9 mouse cellular contexts compared by ENCODE assay signal in the genomic region with DNA sequence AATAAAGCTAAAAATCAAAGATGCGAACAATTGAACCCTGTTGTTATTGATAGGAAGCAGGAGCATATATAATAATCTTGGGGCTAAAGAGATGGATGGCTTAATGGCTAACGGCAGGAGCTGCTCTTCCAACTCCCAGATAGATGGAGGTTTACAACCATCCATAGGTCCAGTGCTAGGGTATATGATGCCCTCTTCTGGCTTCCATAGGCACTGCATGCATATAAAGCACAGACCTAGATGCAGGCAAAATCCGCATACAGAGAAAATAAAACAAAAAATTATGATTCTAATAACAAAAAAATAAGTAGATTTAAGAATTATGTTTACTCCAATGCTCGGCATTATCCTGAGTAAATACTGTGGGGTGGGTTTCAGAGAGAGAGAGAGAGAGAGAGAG. TPM values are rescaled to one million over a fixed set of nuclear protein-coding genes. Genes with fewer than 3 reads are reported as not detected.
A peak's percentile ranks its signal among the peaks of the same experiment; 100 is the strongest.
DNase-seq lines count a peak whose midpoint lies in the region; ATAC-seq and TF ChIP-seq lines count a peak whose summit lies in the region.
"Had no signal": no experiment of that assay in that cellular context is flagged by ENCODE, and none has a peak within 500 bp of the region (broad histone marks: within the 10 kb centered on the region; RNA-seq: fewer than 3 reads in every experiment).

No protein-coding gene starts in this region.

- 0 out of 2 replicates have a peak, but pooled peaks have one; percentile 65 for ATAC-seq in midbrain, embryonic 15.5 days (replicated peaks)
- peak; percentile 66 to 77; a peak in 3 of 4 replicates for ATAC-seq in hematopoietic stem cell, adult 5-6 weeks (replicated peaks in 1 of 2; ENCODE audit: insufficient read depth in 1 of 2, low FRiP score in 2 of 2, low TSS enrichment in 1 of 2, low read depth in 1 of 2, poor library complexity in 2 of 2, severe bottlenecking in 2 of 2)
- no peak for ATAC-seq in stomach, postnatal 0 days (ENCODE audit: low FRiP score, low TSS enrichment)
- no peak for ATAC-seq in heart, embryonic 12.5 days (ENCODE audit: insufficient number of reproducible peaks, low FRiP score)

- H3K9ac ChIP-seq in heart, adult 2 months (ENCODE audit: low read depth, low read length), result no peak overlapping the region
- no peak overlapping the region for H3K9ac ChIP-seq in midbrain, embryonic 15.5 days
- H3K9ac ChIP-seq in stomach, postnatal 0 days (ENCODE audit: low read length), result no peak overlapping the region
- no peak overlapping the region for H3K9ac ChIP-seq in heart, embryonic 12.5 days
- H3K9ac ChIP-seq: hindbrain, embryonic 15.5 days had no signal

- no peak for TF ChIP-seq POLR2A in heart, adult 2 months (IDR thresholded peaks at IDR 0.05; ENCODE audit: insufficient read depth, low read depth, low read length)
- TF ChIP-seq POLR2A in brain, embryonic 14.5 days (IDR thresholded peaks at IDR 0.05; ENCODE audit: borderline replicate concordance, extremely low read depth, insufficient read depth, insufficient read length, poor library complexity, severe bottlenecking), result no peak

- H3K4me2 ChIP-seq in midbrain, embryonic 15.5 days, result no peak overlapping the region
- no peak overlapping the region for H3K4me2 ChIP-seq in stomach, postnatal 0 days (replicated peaks; ENCODE audit: low read depth)
- no peak overlapping the region for H3K4me2 ChIP-seq in heart, embryonic 12.5 days
- H3K4me2 ChIP-seq: hindbrain, embryonic 15.5 days had no signal

- intact Hi-C loops in heart, adult 2 months (cut with DNase I), result loop anchor here (2.0 to 5.0 kb wide), 2 partner anchors 89 to 284 kb away; no protein-coding TSS in a partner anchor

- H3K79me2 ChIP-seq in heart, adult 2 months (replicated peaks; ENCODE audit: control insufficient read depth, insufficient read depth, low read length), result no peaks in the 10 kb centered on the region

- no peak overlapping the region for H3K4me3 ChIP-seq in heart, adult 2 months
- no peak overlapping the region for H3K4me3 ChIP-seq in midbrain, embryonic 15.5 days
- no peak overlapping the region for H3K4me3 ChIP-seq in midbrain, embryonic 10.5 days
- H3K4me3 ChIP-seq in stomach, postnatal 0 days (ENCODE audit: low read depth, low read length), result no peak overlapping the region
- no peak overlapping the region for H3K4me3 ChIP-seq in heart, embryonic 12.5 days
- H3K4me3 ChIP-seq: hindbrain, embryonic 15.5 days had no signal

- WGBS in heart, adult 2 months, result 80% methylated on average over 4 of the region's 4 CpGs
- 80% methylated on average over 4 of the region's 4 CpGs for WGBS in midbrain, embryonic 15.5 days
- 84% methylated on average over 4 of the region's 4 CpGs for WGBS in midbrain, embryonic 10.5 days
- WGBS in stomach, postnatal 0 days, result 77% methylated on average over 4 of the region's 4 CpGs
- WGBS in heart, embryonic 12.5 days, result 77% methylated on average over 4 of the region's 4 CpGs

- peak; percentile 70 for TF ChIP-seq CTCF in heart, adult 2 months (IDR thresholded peaks at IDR 0.05)
- TF ChIP-seq CTCF in brain, embryonic 14.5 days (IDR thresholded peaks at IDR 0.05; ENCODE audit: borderline replicate concordance, extremely low read depth, insufficient read depth, insufficient read length), result peak; percentile 55; the same call in 1 of the 2 replicates
- peak; percentile 79 for TF ChIP-seq CTCF in stomach, postnatal 0 days (IDR thresholded peaks at IDR 0.05; ENCODE audit: low read depth)

- DNase-seq in heart, adult 2 months, result no peak
- DNase-seq in heart, adult 9 months (ENCODE audit: low spot score in 2 of 2), result no peak
- DNase-seq in midbrain, embryonic 10.5 days (ENCODE audit: low spot score), result no peak
- DNase-seq in brain, embryonic 14.5 days (ENCODE audit: low read depth), result peak; percentile 50
- DNase-seq in stomach, postnatal 0 days (ENCODE audit: low spot score), result peak; percentile 28

- H3K36me3 ChIP-seq in heart, adult 2 months (ENCODE audit: control insufficient read depth, insufficient read depth, low read length), result no peaks in the 10 kb centered on the region
- peaks cover 27% of the 10 kb centered on the region for H3K36me3 ChIP-seq in midbrain, embryonic 15.5 days (replicated peaks)
- H3K36me3 ChIP-seq in midbrain, embryonic 10.5 days, result peaks cover 58% of the 10 kb centered on the region
- H3K36me3 ChIP-seq in stomach, postnatal 0 days (ENCODE audit: control insufficient read depth, insufficient read depth, low read length), result peaks cover 4% of the 10 kb centered on the region
- peaks cover 48% of the 10 kb centered on the region for H3K36me3 ChIP-seq in heart, embryonic 12.5 days

- no peaks in the 10 kb centered on the region for H3K4me1 ChIP-seq in heart, adult 2 months (ENCODE audit: control insufficient read depth, insufficient read depth, low read length)
- H3K4me1 ChIP-seq in midbrain, embryonic 15.5 days, result no peaks in the 10 kb centered on the region
- peaks cover 4% of the 10 kb centered on the region; the same call in 1 of the 2 replicates for H3K4me1 ChIP-seq in midbrain, embryonic 10.5 days
- H3K4me1 ChIP-seq in stomach, postnatal 0 days (replicated peaks; ENCODE audit: control insufficient read depth, insufficient read depth), result no peaks in the 10 kb centered on the region
- 0 out of 2 replicates have a peak, but pooled peaks cover 2% of the 10 kb centered on the region for H3K4me1 ChIP-seq in heart, embryonic 12.5 days (replicated peaks)
- H3K4me1 ChIP-seq: hindbrain, embryonic 15.5 days had no signal

- TF ChIP-seq EP300 in heart, adult 2 months (IDR thresholded peaks at IDR 0.05; ENCODE audit: insufficient read depth, low read depth, low read length), result no peak
- no peak for TF ChIP-seq EP300 in stomach, postnatal 0 days (optimal IDR thresholded peaks at IDR 0.05)

- H3K9me3 ChIP-seq in midbrain, embryonic 15.5 days, result no peaks in the 10 kb centered on the region
- H3K9me3 ChIP-seq in midbrain, embryonic 10.5 days (replicated peaks), result no peaks in the 10 kb centered on the region
- no peaks in the 10 kb centered on the region for H3K9me3 ChIP-seq in stomach, postnatal 0 days (ENCODE audit: control insufficient read depth, low read length)
- no peaks in the 10 kb centered on the region for H3K9me3 ChIP-seq in heart, embryonic 12.5 days (replicated peaks)
- H3K9me3 ChIP-seq: hindbrain, embryonic 15.5 days had no signal

- H3K27me3 ChIP-seq in heart, adult 2 months (ENCODE audit: control insufficient read depth, insufficient read depth, low read length), result no peaks in the 10 kb centered on the region
- no peaks in the 10 kb centered on the region for H3K27me3 ChIP-seq in midbrain, embryonic 15.5 days (replicated peaks)
- no peaks in the 10 kb centered on the region for H3K27me3 ChIP-seq in midbrain, embryonic 10.5 days (ENCODE audit: low read depth, poor library complexity, severe bottlenecking)
- no peaks in the 10 kb centered on the region for H3K27me3 ChIP-seq in stomach, postnatal 0 days (ENCODE audit: control insufficient read depth, insufficient read depth, low read length)
- no peaks in the 10 kb centered on the region for H3K27me3 ChIP-seq in heart, embryonic 12.5 days (replicated peaks)
- H3K27me3 ChIP-seq: hindbrain, embryonic 15.5 days had no signal

- no peak overlapping the region for H3K27ac ChIP-seq in heart, adult 2 months
- H3K27ac ChIP-seq in midbrain, embryonic 15.5 days, result no peak overlapping the region
- H3K27ac ChIP-seq in midbrain, embryonic 10.5 days (replicated peaks), result no peak overlapping the region
- H3K27ac ChIP-seq in stomach, postnatal 0 days (replicated peaks), result no peak overlapping the region
- H3K27ac ChIP-seq in heart, embryonic 12.5 days (ENCODE audit: poor library complexity, severe bottlenecking), result no peak overlapping the region
- H3K27ac ChIP-seq: hindbrain, embryonic 15.5 days had no signal

RNA-seq across cellular contexts. Expression of a gene that starts 27.5 kb away (rescaled TPM):
- 10 to 100 TPM; 80.9 to 98.5 TPM for total RNA-seq in heart, adult 2 months (2021)
- 47.4 and 85.0 TPM in 2 replicates for polyA plus RNA-seq in heart, adult 2 months (2012; rRNA removed)
- polyA plus RNA-seq in midbrain, embryonic 15.5 days (2015; fragmentation: Nextera tagmentation; extraction: Ambion mirVana), result 29.8 and 31.5 TPM in 2 replicates
- 35.8 and 37.6 TPM in 2 replicates for polyA plus RNA-seq in midbrain, embryonic 10.5 days (2016; fragmentation: Nextera tagmentation; extraction: Ambion mirVana)
- 20.5 and 21.2 TPM in 2 replicates for polyA plus RNA-seq in brain, embryonic 14.5 days (2012; rRNA removed)
- 6.9 and 18.2 TPM in 2 replicates for total RNA-seq in hematopoietic stem cell, adult 5-6 weeks (2017)
- polyA plus RNA-seq in stomach, postnatal 0 days (2015; fragmentation: Nextera tagmentation; extraction: Ambion mirVana), result 19.6 and 24.8 TPM in 2 replicates
- 50.7 and 54.2 TPM in 2 replicates for polyA plus RNA-seq in heart, embryonic 12.5 days (2016; fragmentation: Nextera tagmentation; extraction: Ambion mirVana)

RNA-seq across cellular contexts. Expression of a gene that starts 35.7 kb away (rescaled TPM):
- 10 to 100 TPM; 60.7 to 63.0 TPM for total RNA-seq in heart, adult 2 months (2021)
- polyA plus RNA-seq in heart, adult 2 months (2012; rRNA removed), result 7.7 and 17.0 TPM in 2 replicates
- polyA plus RNA-seq in midbrain, embryonic 15.5 days (2015; fragmentation: Nextera tagmentation; extraction: Ambion mirVana), result 99.5 and 107 TPM in 2 replicates
- 106 and 110 TPM in 2 replicates for polyA plus RNA-seq in midbrain, embryonic 10.5 days (2016; fragmentation: Nextera tagmentation; extraction: Ambion mirVana)
- 26.8 and 38.0 TPM in 2 replicates for polyA plus RNA-seq in brain, embryonic 14.5 days (2012; rRNA removed)
- total RNA-seq in hematopoietic stem cell, adult 5-6 weeks (2017), result 476 and 482 TPM in 2 replicates
- polyA plus RNA-seq in stomach, postnatal 0 days (2015; fragmentation: Nextera tagmentation; extraction: Ambion mirVana), result 84.7 and 86.4 TPM in 2 replicates
- 80.5 and 82.6 TPM in 2 replicates for polyA plus RNA-seq in heart, embryonic 12.5 days (2016; fragmentation: Nextera tagmentation; extraction: Ambion mirVana)

Comparison
In these comparisons a context has a peak if more than half of its experiments do, and no peak if none do; other contexts are left out.
1. DNase-seq: peak in brain, embryonic 14.5 days (single experiment) and stomach, postnatal 0 days (single experiment); none in heart, adult 2 months (0 of 2), heart, adult 9 months (0 of 2) and midbrain, embryonic 10.5 days (single experiment).
2. ATAC-seq: peak in midbrain, embryonic 15.5 days (single experiment) and hematopoietic stem cell, adult 5-6 weeks (2 of 2); none in stomach, postnatal 0 days (single experiment) and heart, embryonic 12.5 days (single experiment).
3. Peak in every context shown above with its lines, with median percentiles within 50 percentile points of each other: CTCF ChIP-seq.